Mouse (Mus musculus) macrophage (primary cell): ENCODE data around the gene Stra6. TPM values are rescaled to one million over a fixed set of nuclear protein-coding genes. Genes with fewer than 3 reads are reported as not detected.

Experiments used
- H3K27ac ChIP-seq: fragments of 350-480 bp; formaldehyde crosslinking; 2 replicates; pipeline ENCODE4 v1.9.0; 2021
- H3K36me3 ChIP-seq: fragments of 350-480 bp; formaldehyde crosslinking; 2 replicates; pipeline ENCODE4 v1.9.0; 2021; ENCODE audit errors: inconsistent target
- H3K4me3 ChIP-seq: fragments of 350-480 bp; formaldehyde crosslinking; 2 replicates; pipeline ENCODE4 v1.9.0; 2021; ENCODE audit errors: inconsistent target
- H3K79me2 ChIP-seq: fragments of 350-480 bp; formaldehyde crosslinking; 2 replicates; pipeline ENCODE4 v1.9.0; 2021; ENCODE audit errors: inconsistent target
- WGBS: methylation state at CpG from one replicate; pipeline ENCODE4 v1.1.7; 2026; ENCODE audit warnings: inconsistent platforms; ENCODE audit not compliant: missing documents; 5-methylcytosine and 5-hydroxymethylcytosine counted together
- polyA plus RNA-seq: library from polyadenylated mRNA; stranded (reverse); fragments of 250-400 nt; gene quantifications from 3 replicates; pipeline ENCODE4 v1.2.4, GENCODE M21; 2018; ENCODE audit warnings: inconsistent platforms
- total RNA-seq, 78 experiments: library from RNA; depleted of rRNA; stranded (reverse); fragments of 250-400 nt; gene quantifications; 1 replicate in 9 of 78; 2 replicates in 24 of 78; 3 replicates in 43 of 78; 4 replicates in 2 of 78; pipeline ENCODE4 v1.2.4; 2018; ENCODE audit warnings: inconsistent platforms in 56 of 78

Stra6 gene
- total RNA-seq (2018; cell fraction: chromatin; rRNA removed) = not detected
- not detected for total RNA-seq (2018; cell fraction: cytosol; rRNA removed)
- not detected for total RNA-seq (2018; cell fraction: nucleus; rRNA removed)
- polyA plus RNA-seq = not detected in 3 replicates

DNA sequence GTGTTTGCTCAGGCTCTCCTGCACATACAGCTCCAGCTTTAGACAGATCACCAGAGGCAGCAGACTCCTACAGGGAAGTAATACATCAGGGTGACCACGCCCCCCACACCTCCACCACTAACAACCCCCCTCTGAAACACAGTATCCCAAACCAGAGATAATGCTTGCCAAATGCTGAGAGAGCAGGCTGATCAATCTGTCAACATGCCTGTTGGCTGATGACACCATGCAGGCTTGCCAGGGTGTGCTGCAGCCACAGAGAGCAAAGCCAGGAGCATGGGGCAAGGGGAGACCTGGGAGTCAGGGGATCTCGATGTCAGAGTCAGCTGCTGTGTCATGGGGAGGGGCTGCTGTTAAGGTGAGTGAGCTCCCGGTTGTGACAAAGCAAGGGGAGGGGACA lies at the start of gene Stra6:
Gene Stra6 (plus strand): TSS at position 258 of the 400 bp plus-strand sequence.
- H3K79me2 ChIP-seq = no peaks in the 10 kb centered on the region
- no peak within 1 kb of the TSS for H3K4me3 ChIP-seq
- no peak within 1 kb of the TSS for H3K27ac ChIP-seq
- H3K36me3 ChIP-seq = no peaks in the 10 kb centered on the region
- 17% methylated on average over 3 of the region's 3 CpGs for WGBS

- no peaks in the 10 kb centered on the region for H3K36me3 ChIP-seq
- H3K79me2 ChIP-seq = no peaks in the 10 kb centered on the region
- 13% methylated on average over 8 of the region's 8 CpGs for WGBS
- H3K27ac ChIP-seq = no peak overlapping the region
- H3K4me3 ChIP-seq = no peak overlapping the region
These were observed 49.0 kb upstream of the Stra6 start for GRCm38 (mm10) chr9:58014393-58015160.

- Histone ChIP-seq H3K79me2 (no peaks in the 10 kb centered on the region), H3K36me3 (no peaks in the 10 kb centered on the region), H3K4me3 (no peak overlapping the region), H3K27ac (no peak overlapping the region)
- 84% methylated on average over 6 of the region's 6 CpGs for WGBS
These were observed 47.7 kb upstream of the Stra6 start for GRCm38 (mm10) chr9:58015856-58016255.

GRCm38 (mm10) chr9:58016962-58017361 lies 46.6 kb upstream of the Stra6 start:
- Histone ChIP-seq H3K27ac (no peak overlapping the region), H3K79me2 (no peaks in the 10 kb centered on the region), H3K36me3 (no peaks in the 10 kb centered on the region), H3K4me3 (no peak overlapping the region)
- 83% methylated on average over 3 of the region's 3 CpGs for WGBS

DNA sequence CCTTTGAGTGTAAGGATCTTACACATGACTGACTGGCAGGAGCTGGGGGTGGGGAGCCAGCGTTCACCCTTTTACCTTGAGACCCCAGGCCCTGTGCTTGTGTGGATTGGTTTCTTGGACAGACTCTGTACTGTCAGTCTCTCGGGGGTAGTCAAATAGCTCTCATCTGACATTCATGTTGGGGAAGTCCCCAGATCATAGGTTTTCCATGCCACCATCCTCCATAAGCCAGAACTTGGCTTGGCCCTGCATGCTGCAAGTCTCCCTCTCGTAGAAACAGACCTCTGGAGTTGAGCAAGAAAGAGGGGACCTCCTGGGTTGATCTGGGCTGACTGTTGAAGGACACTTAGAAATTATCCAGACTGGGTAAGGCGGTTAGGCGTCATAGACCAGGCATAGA lies 45.2 kb upstream of the Stra6 start:
- Histone ChIP-seq H3K36me3 (no peaks in the 10 kb centered on the region), H3K4me3 (no peak overlapping the region), H3K27ac (no peak overlapping the region), H3K79me2 (no peaks in the 10 kb centered on the region)
- 87% methylated on average over 5 of the region's 5 CpGs for WGBS

- no peak overlapping the region for H3K27ac ChIP-seq
- 86% methylated on average over 9 of the region's 9 CpGs for WGBS
- no peaks in the 10 kb centered on the region for H3K79me2 ChIP-seq
- no peak overlapping the region for H3K4me3 ChIP-seq
- no peaks in the 10 kb centered on the region for H3K36me3 ChIP-seq
These were observed 37.6 kb upstream of the Stra6 start for GRCm38 (mm10) chr9:58025995-58026394.

DNA sequence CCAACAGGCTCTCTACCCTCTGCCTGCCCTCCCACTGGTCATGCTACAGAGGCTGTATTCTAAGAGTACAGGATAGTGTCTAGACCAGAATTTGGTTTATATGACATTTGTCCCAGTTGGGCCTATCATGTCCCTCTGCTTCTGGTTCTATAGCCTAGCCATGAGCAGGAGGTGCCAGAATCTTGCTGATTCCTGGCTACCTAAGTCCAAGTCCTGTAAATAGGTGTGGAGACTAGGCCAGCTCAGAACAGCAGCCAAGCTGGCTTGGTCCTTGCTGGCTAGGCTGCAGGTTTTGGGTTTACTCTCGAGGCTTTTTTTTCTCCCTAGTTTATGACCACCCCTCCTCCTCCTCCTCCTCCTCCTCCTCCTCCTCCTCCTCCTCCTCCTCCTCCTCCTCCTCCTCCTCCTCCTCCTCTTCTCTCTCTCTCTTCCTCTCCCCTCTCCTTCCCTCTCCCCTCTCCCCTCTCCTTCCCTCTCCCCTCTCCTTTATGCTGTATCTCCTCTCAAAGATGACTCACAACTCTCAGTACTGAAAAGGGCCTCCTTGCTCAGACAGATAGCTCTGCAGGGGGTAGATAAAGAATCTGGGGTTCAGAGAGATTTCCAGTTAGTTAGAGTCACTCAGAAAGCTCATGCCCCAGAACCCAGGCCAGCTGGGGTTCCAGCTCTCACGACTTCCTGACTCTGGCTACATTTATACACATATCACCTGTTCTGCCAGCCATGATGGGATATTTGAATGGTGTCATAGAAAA lies 36.0 kb upstream of the Stra6 start:
- H3K79me2 ChIP-seq = no peaks in the 10 kb centered on the region
- WGBS = 69% methylated on average over 2 of the region's 2 CpGs
- H3K27ac ChIP-seq = no peak overlapping the region
- no peak overlapping the region for H3K4me3 ChIP-seq
- no peaks in the 10 kb centered on the region for H3K36me3 ChIP-seq

DNA sequence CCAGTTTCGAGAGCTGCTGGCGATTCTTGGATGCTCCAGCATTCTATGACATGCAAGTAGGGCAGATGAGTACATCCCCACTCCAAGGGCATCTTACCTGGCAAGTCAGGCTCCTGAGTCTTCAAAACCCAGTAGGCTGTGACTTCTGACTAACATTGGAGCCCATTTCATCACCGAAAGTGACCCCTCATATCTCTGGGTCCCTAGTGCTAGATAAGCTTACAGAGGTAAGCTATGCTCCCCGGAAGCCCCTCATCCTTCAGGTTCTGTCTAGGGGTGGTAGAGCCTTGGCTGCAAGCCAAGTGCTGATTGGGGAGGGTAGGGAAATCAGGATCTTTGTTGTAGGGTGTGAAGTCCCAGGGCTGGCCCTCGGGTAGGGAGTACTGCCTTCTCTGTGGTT lies 34.7 kb upstream of the Stra6 start:
- WGBS = 63% methylated on average over 5 of the region's 5 CpGs
- Histone ChIP-seq H3K4me3 (no peak overlapping the region), H3K27ac (no peak overlapping the region), H3K79me2 (no peaks in the 10 kb centered on the region), H3K36me3 (no peaks in the 10 kb centered on the region)

DNA sequence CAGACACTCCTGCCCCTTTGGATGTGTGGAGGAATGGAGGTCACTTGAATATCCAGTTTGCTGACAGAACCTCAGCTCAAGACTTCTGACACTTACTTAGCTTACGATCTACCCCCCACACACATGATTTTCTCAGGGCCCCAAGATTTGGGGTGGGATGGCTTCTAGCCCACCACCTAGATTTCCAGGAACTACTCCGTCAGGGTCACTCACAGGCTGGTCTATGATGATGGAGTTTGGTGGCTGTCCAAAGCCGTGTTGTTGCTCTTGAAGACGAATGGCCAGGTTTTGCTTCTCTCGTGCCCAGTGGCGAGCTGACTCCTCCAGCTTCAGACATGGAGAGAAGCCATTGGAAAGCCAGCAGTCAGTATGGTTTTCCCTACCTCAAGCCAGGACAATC lies 34.0 kb upstream of the Stra6 start:
- 92% methylated on average over 6 of the region's 6 CpGs for WGBS

DNA sequence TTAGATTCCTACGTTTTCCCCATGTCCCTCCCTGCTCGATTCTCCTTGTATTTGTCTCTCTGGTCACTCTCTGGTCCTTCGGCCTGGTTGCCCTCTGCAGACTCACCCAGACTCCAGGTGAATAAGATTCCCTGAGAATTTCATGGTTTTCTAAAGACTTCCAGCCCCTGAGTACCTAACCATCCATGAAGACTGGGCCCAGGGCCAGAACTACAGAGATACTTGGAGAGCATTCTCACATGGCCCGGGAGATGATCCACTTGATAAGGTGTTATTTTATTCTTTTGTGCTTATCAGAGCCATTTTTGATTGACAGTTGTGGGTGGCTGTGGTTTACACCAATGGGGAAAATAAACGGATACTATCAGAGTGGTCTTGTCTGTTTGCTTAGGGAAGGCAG lies 31.7 kb upstream of the Stra6 start:
- H3K36me3 ChIP-seq = no peaks in the 10 kb centered on the region
- no peaks in the 10 kb centered on the region for H3K79me2 ChIP-seq
- no peak overlapping the region for H3K4me3 ChIP-seq
- no peak overlapping the region for H3K27ac ChIP-seq
- WGBS = 77% methylated on average over 5 of the region's 5 CpGs

More for the DNA sequence above, 34.0 kb upstream of the Stra6 start:
- H3K4me3 ChIP-seq = no peak overlapping the region
- H3K36me3 ChIP-seq = no peaks in the 10 kb centered on the region
- H3K79me2 ChIP-seq = no peaks in the 10 kb centered on the region
- H3K27ac ChIP-seq = no peak overlapping the region

GRCm38 (mm10) chr9:58035519-58035918 lies 28.1 kb upstream of the Stra6 start:
- 86% methylated on average over 2 of the region's 2 CpGs for WGBS
- Histone ChIP-seq H3K79me2 (no peaks in the 10 kb centered on the region), H3K4me3 (no peak overlapping the region), H3K36me3 (no peaks in the 10 kb centered on the region), H3K27ac (no peak overlapping the region)

DNA sequence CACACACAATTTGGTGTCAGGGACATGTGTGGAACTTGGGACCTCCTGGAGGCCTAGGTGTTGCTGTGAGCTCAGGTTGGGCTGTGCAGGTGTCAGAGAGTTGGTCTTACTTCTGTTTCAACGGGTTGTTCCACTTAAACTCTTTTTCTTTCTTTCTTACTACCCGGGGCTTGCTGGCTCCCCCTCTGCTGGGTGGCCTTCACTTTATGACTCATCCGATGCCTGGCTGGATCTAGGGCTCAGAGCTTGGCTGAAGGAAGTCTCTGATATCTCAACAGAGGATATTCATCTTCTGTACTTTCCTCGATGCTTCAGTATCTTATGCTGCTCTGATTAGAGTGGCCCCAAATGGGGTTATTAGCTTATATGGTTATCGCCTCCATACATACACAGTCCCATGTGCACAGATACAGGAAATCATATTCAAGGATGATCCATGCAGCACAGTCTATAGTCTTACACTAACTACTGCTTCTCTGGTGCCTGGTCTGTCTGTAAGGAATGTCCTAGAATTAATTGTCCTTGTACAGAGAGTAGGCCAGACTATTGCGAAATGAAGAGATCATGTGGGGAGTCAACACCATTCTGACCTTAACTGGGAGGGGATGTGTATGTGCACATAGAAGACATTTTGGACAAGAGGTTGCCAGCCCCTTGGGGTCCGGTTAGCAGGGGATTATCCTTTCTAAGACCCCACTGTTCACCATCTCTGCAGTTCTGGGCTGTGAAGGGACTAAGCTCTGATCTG lies 27.5 kb upstream of the Stra6 start:
- Histone ChIP-seq H3K36me3 (no peaks in the 10 kb centered on the region), H3K27ac (no peak overlapping the region), H3K4me3 (no peak overlapping the region), H3K79me2 (no peaks in the 10 kb centered on the region)
- WGBS = 74% methylated on average over 7 of the region's 7 CpGs

- Histone ChIP-seq H3K27ac (no peak overlapping the region), H3K4me3 (no peak overlapping the region), H3K36me3 (no peaks in the 10 kb centered on the region), H3K79me2 (no peaks in the 10 kb centered on the region)
- WGBS = 84% methylated on average over 4 of the region's 4 CpGs
These were observed 26.6 kb upstream of the Stra6 start for GRCm38 (mm10) chr9:58036961-58037360.

DNA sequence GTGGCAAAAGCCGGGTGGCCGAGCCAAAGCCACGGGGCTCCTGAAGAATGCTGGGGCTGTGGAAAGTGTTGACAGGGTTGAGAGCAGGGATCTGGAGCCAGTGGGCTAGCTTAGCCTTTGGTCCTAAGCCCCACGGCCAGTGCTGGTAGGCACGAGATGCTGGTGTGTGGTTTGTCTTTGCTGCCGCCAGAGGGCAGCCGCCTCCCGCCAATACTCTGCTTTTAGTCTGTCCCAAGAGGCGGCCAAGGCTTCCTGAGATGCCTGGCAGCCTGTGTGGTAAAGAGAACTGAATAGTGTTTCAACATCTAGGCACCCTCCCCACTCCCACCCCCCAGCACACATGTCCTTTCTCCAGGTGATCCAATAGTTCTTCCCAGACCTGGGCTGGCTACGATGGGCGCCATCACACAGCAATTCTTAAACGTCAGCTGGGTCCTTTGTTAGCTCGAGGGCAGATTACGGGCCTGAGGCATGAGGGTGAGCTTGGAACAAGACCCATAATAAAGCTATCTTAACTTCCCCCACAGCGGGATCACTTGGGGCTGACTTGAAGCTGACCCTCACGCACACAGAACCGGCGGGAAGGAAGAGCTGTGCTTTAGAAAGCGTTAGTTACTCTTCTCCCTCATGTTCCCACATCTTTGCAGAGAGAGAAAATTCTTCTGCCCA lies 25.0 kb upstream of the Stra6 start:
- H3K36me3 ChIP-seq = no peaks in the 10 kb centered on the region
- H3K27ac ChIP-seq = no peak overlapping the region
- WGBS = 50% methylated on average over 17 of the region's 19 CpGs
- no peak overlapping the region for H3K4me3 ChIP-seq
- H3K79me2 ChIP-seq = no peaks in the 10 kb centered on the region
